Mouse (Mus musculus) hindbrain, embryonic 16.5 days (tissue): Measurements from ENCODE around the gene Fkbp5. TPM values are rescaled to one million over a fixed set of nuclear protein-coding genes. Genes with fewer than 3 reads are reported as not detected.

Experiments used
- ATAC-seq: fragments of 200-750 bp; cut with Nextera tagmentation; 2 replicates; pipeline ENCODE4 v1.8.0; 2017; ENCODE audit warnings: moderate TSS enrichment, moderate library complexity
- H3K27ac ChIP-seq: fragments of 300-500 bp; sonication (generic); 2 replicates; pipeline ENCODE4 v1.5.1; 2014; ENCODE audit warnings: low read depth, mild to moderate bottlenecking, control low read depth, low read length, moderate library complexity
- H3K27me3 ChIP-seq: fragments of 300-500 bp; sonication (generic); replicated peaks from 2 replicates; pipeline ENCODE4 v1.6.1; 2014; ENCODE audit warnings: low read length; ENCODE audit not compliant: control insufficient read depth, insufficient read depth
- H3K36me3 ChIP-seq: fragments of 300-500 bp; sonication (generic); 2 replicates; pipeline ENCODE4 v1.6.1; 2014; ENCODE audit warnings: mild to moderate bottlenecking, low read length, moderate library complexity, mixed read lengths; ENCODE audit not compliant: control insufficient read depth, insufficient read depth
- H3K4me1 ChIP-seq: fragments of 300-500 bp; sonication (generic); 2 replicates; pipeline ENCODE4 v1.6.1; 2014; ENCODE audit warnings: low read depth, low read length; ENCODE audit not compliant: control insufficient read depth, insufficient read depth
- H3K4me2 ChIP-seq: fragments of 300-500 bp; sonication (generic); 2 replicates; pipeline ENCODE4 v1.6.1; 2014; ENCODE audit warnings: mild to moderate bottlenecking, low read length, control low read depth, moderate library complexity
- H3K4me3 ChIP-seq: fragments of 300-500 bp; sonication (generic); 2 replicates; pipeline ENCODE4 v1.5.1; 2014; ENCODE audit warnings: mild to moderate bottlenecking, low read length, control low read depth, moderate library complexity
- H3K9ac ChIP-seq: fragments of 300-500 bp; sonication (generic); 2 replicates; pipeline ENCODE4 v1.6.1; 2014; ENCODE audit warnings: low read depth, mild to moderate bottlenecking, control low read depth, low read length, moderate library complexity
- H3K9me3 ChIP-seq: fragments of 300-500 bp; sonication (generic); 2 replicates; pipeline ENCODE4 v1.6.1; 2014; ENCODE audit warnings: mild to moderate bottlenecking, low read length, moderate library complexity; ENCODE audit not compliant: control insufficient read depth
- WGBS: fragments of 180-500 bp; shearing (Covaris S2); extraction: QIAGEN DNeasy Blood & Tissue Kit; methylation state at CpG from one replicate; pipeline ENCODE4 v1.1.7; 2014; 5-methylcytosine and 5-hydroxymethylcytosine counted together
- polyA plus RNA-seq: library from polyadenylated mRNA; unstranded; fragments of >200 nt; fragmentation: Nextera tagmentation; extraction: Ambion mirVana; gene quantifications from 2 replicates; pipeline ENCODE4 v1.2.1, GENCODE M21; 2015

Gene Fkbp5
- polyA plus RNA-seq, 1 experiment from 2014 or later = 26.7 TPM

- no peak overlapping the region for H3K4me3 ChIP-seq
- H3K36me3 ChIP-seq = no peaks in the 10 kb centered on the region
- no peak overlapping the region for H3K4me2 ChIP-seq
- H3K9me3 ChIP-seq = no peaks in the 10 kb centered on the region
- 88% methylated on average over 12 of the region's 12 CpGs for WGBS
- no peaks in the 10 kb centered on the region for H3K4me1 ChIP-seq
- H3K9ac ChIP-seq = no peak overlapping the region
- H3K27ac ChIP-seq = no peak overlapping the region
- ATAC-seq = no peak
- H3K27me3 ChIP-seq = no peaks in the 10 kb centered on the region
Observed at GRCm38 (mm10) chr17:28445886-28446819, 71.2 kb downstream of the Fkbp5 start.

GRCm38 (mm10) chr17:28442661-28443060 lies 74.7 kb downstream of the Fkbp5 start:
- no peak overlapping the region for H3K27ac ChIP-seq
- WGBS = 76% methylated on average over 6 of the region's 6 CpGs
- H3K36me3 ChIP-seq = 0 out of 2 replicates have a peak, but pooled peaks cover 2% of the 10 kb centered on the region
- no peak overlapping the region for H3K4me3 ChIP-seq
- H3K9ac ChIP-seq = no peak overlapping the region
- H3K27me3 ChIP-seq = no peaks in the 10 kb centered on the region
- no peak overlapping the region for H3K4me2 ChIP-seq
- H3K9me3 ChIP-seq = no peaks in the 10 kb centered on the region
- no peak for ATAC-seq
- H3K4me1 ChIP-seq = no peaks in the 10 kb centered on the region

GRCm38 (mm10) chr17:28438342-28439115 lies 78.8 kb downstream of the Fkbp5 start:
- H3K9ac ChIP-seq = no peak overlapping the region
- ATAC-seq = no peak
- 0 out of 2 replicates have a peak, but pooled peaks cover 2% of the 10 kb centered on the region for H3K36me3 ChIP-seq
- no peaks in the 10 kb centered on the region for H3K4me1 ChIP-seq
- no peaks in the 10 kb centered on the region for H3K27me3 ChIP-seq
- WGBS = 81% methylated on average over 6 of the region's 6 CpGs
- H3K9me3 ChIP-seq = no peaks in the 10 kb centered on the region
- H3K27ac ChIP-seq = no peak overlapping the region
- H3K4me2 ChIP-seq = no peak overlapping the region
- no peak overlapping the region for H3K4me3 ChIP-seq

GRCm38 (mm10) chr17:28437938-28438337 lies 79.4 kb downstream of the Fkbp5 start:
- ATAC-seq = no peak
- no peak overlapping the region for H3K4me3 ChIP-seq
- H3K4me2 ChIP-seq = no peak overlapping the region
- 61% methylated on average over 2 of the region's 2 CpGs for WGBS
- no peaks in the 10 kb centered on the region for H3K9me3 ChIP-seq
- no peaks in the 10 kb centered on the region for H3K4me1 ChIP-seq
- H3K27ac ChIP-seq = no peak overlapping the region
- no peaks in the 10 kb centered on the region for H3K27me3 ChIP-seq
- H3K36me3 ChIP-seq = 0 out of 2 replicates have a peak, but pooled peaks cover 2% of the 10 kb centered on the region
- H3K9ac ChIP-seq = no peak overlapping the region

- Histone ChIP-seq H3K36me3 (0 out of 2 replicates have a peak, but pooled peaks cover 2% of the 10 kb centered on the region), H3K4me1 (no peaks in the 10 kb centered on the region), H3K4me2 (no peak overlapping the region), H3K9me3 (no peaks in the 10 kb centered on the region), H3K27ac (no peak overlapping the region), H3K9ac (no peak overlapping the region), H3K4me3 (no peak overlapping the region), H3K27me3 (no peaks in the 10 kb centered on the region)
- WGBS = 90% methylated on average over 5 of the region's 5 CpGs
- ATAC-seq = no peak
Observed at GRCm38 (mm10) chr17:28434921-28435485, 82.3 kb downstream of the Fkbp5 start.

GRCm38 (mm10) chr17:28433029-28433428 lies 84.3 kb downstream of the Fkbp5 start:
- 94% methylated on average over 6 of the region's 6 CpGs for WGBS
- Histone ChIP-seq H3K9ac (no peak overlapping the region), H3K27ac (no peak overlapping the region), H3K9me3 (no peaks in the 10 kb centered on the region), H3K27me3 (no peaks in the 10 kb centered on the region), H3K36me3 (no peaks in the 10 kb centered on the region), H3K4me1 (no peaks in the 10 kb centered on the region), H3K4me3 (no peak overlapping the region), H3K4me2 (no peak overlapping the region)
- no peak for ATAC-seq

GRCm38 (mm10) chr17:28431931-28432335 lies 85.4 kb downstream of the Fkbp5 start:
- H3K4me1 ChIP-seq = no peaks in the 10 kb centered on the region
- H3K27ac ChIP-seq = no peak overlapping the region
- H3K9me3 ChIP-seq = no peaks in the 10 kb centered on the region
- H3K36me3 ChIP-seq = no peaks in the 10 kb centered on the region; the same call in 1 of the 2 replicates
- H3K4me2 ChIP-seq = no peak overlapping the region
- ATAC-seq = no peak
- H3K4me3 ChIP-seq = no peak overlapping the region
- H3K9ac ChIP-seq = no peak overlapping the region
- 91% methylated on average over 6 of the region's 6 CpGs for WGBS
- H3K27me3 ChIP-seq = no peaks in the 10 kb centered on the region

- H3K27ac ChIP-seq = no peak overlapping the region
- no peak overlapping the region for H3K4me3 ChIP-seq
- H3K36me3 ChIP-seq = no peaks in the 10 kb centered on the region; the same call in 1 of the 2 replicates
- WGBS = 75% methylated on average over 7 of the region's 7 CpGs
- no peaks in the 10 kb centered on the region for H3K27me3 ChIP-seq
- H3K4me2 ChIP-seq = no peak overlapping the region
- ATAC-seq = no peak
- no peaks in the 10 kb centered on the region for H3K9me3 ChIP-seq
- no peak overlapping the region for H3K9ac ChIP-seq
- no peaks in the 10 kb centered on the region for H3K4me1 ChIP-seq
Observed at GRCm38 (mm10) chr17:28431038-28431437, 86.3 kb downstream of the Fkbp5 start.
